Mouse (Mus musculus): Measurements from ENCODE around the gene Dph1.

Dph1 gene

GRCm38 (mm10) chr11:75131300-75131699, 59.7 kb downstream of the Dph1 start:
- DNase-seq, result no peak

GRCm38 (mm10) chr11:75129481-75129880, 61.6 kb downstream of the Dph1 start:
- DNase-seq, result no peak

All from cerebellum, adult 9-11 months (tissue).